Mouse (Mus musculus) natural killer cell, adult 2 months (primary cell): ENCODE measurements around the gene Mertk.
"Not testable (repeated sequence)": the region's sequence is repeated elsewhere in the genome, so short reads cannot be mapped to it uniquely, and the experiment has no call there.

ENCODE experiments used
- DNase-seq, 2 experiments: peaks; one replicate each; pipeline ENCODE4 v3.0.0; 2022; ENCODE audit warnings: low spot score in 2 of 2

The Mertk gene

DNA sequence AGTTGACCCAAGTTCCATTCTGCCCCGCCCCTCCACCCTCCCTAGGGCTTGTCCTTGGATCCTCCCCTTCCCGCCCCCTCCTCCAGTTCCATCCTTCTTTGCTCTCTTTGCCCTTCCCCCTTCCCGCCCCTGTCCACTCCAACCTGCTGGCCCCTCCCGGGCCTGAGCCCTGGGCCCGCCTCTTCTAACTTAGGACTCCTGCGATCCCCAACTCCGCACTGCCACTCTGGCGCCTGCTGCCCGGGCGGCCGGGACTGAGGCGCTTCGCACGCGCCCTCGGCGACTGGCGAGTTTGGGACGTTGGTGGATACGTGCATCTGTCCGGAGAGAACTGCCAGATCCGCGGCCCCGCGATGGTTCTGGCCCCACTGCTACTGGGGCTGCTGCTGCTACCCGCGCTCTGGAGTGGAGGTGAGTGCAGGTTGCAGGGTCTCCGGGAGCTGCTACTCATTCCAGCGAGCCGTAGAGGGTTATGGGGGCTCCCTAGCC, at the start of gene Mertk:
Mertk (plus strand) TSS at position 264 of the 489 bp plus-strand sequence.
- DNase-seq = no peak

DNA sequence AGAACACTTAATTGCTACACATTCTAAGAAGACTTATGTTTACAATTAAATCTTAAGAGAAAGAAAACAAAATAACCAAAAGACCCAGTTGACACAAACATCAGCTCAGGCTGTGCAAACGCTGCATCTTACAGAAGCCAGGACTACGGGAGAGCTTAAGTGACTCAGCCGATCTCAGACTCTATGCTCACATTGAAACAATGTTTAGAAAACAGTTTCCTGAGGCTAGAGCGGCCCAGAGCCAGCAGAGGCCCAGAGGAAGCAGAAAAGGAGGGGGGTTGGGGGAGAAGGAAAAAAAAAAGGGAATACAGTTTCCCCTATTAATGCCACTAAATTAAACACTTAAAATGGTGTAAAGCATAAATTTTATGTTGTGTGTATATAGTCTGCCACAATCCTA, 18.1 kb upstream of the Mertk start:
- DNase-seq = no peak

DNA sequence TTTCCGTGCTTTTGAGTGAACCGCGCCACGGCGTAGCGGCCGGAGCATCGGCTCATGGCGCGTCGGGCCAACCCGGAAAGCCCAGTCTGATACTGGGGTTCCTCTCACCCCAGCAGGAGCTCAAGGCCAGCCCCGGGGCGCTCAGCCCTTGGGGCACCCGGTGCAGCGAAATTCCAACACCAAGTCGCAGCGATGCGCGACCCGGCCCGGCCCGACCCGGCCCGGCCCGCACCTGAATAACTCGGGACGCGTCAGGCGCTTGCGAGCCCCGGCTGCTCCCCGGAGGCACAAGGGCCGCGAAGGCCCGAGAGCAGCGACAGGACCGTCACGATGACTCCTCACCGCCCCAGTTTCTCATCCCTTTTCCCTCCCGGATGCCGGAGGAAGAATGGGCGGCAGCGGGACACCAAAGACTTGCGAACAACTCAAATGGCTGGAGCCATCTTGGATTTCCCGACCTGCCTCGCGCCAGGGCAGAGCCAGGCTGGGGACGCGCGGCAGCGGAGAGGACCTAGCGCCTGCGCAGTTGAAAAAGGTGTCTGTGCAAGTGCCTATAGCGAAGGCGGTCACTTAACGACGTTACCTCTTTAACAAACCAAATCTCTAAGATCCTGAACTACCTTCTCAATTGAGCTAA, 11.7 kb upstream of the Mertk start, which contains the start of gene Anapc1:
Anapc1 (minus strand) TSS at position 471 of the 637 bp plus-strand sequence.
- DNase-seq = peak; percentile 77 to 83

DNA sequence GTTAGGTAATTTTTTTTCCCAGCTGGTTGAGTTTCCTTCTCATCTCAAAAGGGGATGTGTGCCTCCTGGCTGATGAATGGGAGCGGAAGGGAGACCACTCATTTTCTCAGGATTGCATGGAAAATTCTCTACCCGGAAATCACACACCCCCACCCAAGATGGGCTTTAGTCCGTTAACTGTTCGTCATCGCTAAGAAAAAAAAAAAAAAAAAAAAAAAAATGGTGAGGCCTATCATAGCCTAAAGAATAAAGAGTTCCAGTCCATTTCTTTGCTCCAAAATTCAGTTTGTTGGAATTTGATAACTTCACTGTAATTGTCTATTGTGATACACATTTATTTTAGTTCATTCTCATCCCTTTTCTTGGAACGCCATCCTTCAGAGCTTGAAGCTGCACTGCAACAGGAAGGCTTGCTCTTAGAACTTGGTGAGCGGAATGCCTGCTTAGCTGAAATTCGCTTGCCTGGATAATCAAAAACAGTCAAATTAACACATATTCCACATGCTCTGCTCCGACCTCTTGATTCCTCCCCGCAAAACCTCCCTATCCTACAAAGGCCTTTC, 11.1 kb upstream of the Mertk start:
- no peak for DNase-seq

DNA sequence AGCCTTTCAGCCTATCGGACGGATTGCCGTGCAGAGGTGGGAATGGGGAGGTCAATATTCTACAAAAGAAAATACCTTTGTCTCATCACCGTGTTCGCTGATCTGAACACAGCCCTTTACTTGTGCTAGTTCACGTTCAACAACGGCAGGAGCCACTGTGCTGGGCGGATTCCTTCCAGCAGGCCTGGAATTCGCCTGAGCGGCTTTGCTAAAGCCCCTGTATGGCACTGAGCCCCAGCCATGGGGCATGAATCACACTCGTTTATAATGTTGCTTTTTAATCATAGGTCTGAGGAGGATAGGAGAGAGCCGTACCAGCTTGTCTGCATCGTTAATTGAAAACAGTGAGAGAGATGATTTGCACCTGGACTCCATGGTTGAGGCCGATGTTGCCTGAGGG, 6.4 kb upstream of the Mertk start:
- no peak for DNase-seq

DNA sequence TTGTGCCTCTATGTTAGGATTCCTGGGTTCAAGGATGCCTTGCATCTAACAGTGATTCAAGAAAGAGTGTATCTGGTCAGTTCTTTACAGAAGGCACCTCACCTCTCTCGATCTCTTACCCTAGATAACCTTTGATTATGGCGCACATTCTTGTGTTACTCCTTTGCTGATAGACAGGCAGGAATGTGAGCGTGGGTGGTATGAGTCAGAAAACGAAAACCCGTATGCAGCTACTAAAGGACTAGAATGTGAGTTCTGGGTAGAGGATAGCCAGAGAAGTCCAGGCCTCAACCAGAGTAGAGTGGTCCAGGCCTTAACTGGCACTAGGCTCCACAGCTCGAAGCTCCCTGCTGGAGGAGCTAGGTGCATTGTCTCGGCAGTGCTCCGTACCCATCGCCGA, 6.0 kb upstream of the Mertk start:
- DNase-seq = no peak

DNA sequence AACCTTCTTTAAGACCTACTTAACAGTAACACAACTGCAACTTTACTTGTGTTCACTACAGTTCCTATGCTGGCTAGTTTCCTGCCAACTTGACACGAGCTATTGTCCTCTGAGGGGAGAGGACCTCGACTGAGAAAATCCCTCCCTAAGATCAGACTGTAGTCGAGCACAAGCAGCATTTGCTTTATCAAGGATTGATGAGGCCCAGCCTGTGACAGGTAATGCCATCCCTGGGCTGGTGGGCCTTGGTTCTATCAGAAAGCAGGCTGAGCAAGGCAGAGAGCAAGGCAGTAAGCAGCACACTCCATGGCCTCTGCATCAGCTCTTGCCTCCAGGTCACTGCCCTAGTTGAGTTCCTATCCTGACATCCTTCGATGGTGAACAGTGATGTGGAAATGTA, 5.5 kb upstream of the Mertk start:
- no peak for DNase-seq

DNA sequence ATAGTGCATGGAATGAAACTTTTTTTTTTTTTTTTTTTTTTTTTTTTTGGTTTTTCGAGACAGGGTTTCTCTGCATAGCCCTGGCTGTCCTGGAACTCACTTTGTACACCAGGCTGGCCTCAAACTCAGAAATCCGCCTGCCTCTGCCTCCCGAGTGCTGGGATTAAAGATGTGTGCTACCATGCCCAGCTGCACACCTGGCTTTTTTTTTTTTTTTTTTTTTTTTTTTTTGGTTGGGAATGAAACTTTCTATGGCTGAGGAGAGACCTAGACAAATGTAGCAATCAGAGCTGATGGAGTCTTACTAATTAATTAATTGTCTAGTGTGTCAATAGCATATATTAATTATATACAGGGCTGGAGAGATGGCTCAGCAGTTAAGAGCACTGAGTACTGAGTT, 4.9 kb upstream of the Mertk start:
- DNase-seq = not testable (repeated sequence)

DNA sequence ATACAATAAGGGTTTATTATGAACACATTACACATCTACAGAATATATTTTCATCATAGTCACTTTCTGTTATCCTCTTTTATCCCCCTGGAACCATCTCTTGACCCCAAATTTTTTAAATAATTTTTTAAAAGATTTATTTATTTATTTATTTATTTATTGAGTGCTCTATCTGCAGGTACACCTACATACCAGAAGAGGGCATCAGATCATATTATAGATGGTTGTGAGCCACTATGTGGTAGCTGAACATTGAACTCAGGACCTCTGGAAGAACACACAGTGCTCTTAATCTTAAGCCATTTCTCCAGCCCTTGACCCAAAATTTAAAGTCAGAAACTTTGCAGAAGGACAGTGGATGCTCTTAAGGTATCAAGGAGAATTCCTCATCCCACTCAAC, 4.2 kb upstream of the Mertk start:
- no peak for DNase-seq

DNA sequence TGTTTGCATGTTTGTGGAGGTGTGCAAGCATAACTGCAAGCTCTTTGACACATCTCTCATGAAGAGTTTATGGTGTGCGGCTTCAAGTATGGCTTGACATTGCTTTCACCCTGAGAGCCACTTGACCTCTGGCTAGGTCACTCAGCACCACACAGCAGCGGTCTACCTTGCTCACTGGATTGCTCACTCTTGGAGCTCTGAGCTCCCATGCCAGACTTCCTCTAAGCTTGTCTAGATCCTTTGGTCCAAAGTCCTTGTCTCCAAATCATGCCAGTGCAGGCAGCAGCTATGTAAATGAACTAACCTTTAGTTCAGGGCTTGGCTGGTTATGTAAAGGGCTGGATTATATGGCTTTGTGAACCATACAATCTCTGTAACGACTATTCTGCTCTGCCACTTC, 2.3 kb upstream of the Mertk start:
- DNase-seq = no peak

DNA sequence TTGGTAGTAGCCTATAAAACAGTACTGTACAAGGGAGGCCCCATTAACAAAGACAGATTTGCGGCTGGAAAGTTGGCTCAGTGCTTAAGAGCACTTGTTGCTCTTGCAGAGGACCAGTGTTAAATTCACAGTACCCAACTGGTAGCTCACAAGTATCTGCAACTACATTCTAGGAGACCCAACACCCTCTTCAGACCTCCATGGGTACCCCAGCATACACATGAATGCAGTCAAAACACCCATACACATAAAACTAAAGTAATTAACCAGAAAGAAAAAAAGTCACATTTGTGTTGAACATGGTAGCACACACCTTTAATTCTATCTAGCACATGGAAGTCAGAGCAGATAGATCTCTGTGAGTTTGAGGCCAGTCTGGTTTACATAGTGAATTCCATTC, 1.7 kb upstream of the Mertk start:
- no peak for DNase-seq

DNA sequence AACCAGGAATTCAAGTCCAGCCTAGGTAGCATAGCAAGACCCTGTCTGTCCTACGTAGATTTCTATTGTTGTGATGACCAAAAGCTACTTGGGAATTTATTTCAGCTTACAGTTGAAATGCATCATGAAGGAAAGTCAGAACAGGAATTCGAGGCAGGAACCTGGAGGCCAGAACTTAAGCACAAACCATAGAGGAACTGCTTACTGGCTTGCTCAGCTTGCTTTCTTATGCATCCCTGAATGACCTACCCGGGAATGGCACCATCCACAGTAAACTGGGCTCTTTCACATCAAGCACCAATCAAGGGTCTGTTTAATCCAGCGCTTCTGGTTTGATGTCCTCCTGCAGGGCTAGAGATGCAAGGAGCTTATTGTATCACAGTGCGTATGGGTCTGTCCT, 1.2 kb upstream of the Mertk start:
- DNase-seq = no peak

DNA sequence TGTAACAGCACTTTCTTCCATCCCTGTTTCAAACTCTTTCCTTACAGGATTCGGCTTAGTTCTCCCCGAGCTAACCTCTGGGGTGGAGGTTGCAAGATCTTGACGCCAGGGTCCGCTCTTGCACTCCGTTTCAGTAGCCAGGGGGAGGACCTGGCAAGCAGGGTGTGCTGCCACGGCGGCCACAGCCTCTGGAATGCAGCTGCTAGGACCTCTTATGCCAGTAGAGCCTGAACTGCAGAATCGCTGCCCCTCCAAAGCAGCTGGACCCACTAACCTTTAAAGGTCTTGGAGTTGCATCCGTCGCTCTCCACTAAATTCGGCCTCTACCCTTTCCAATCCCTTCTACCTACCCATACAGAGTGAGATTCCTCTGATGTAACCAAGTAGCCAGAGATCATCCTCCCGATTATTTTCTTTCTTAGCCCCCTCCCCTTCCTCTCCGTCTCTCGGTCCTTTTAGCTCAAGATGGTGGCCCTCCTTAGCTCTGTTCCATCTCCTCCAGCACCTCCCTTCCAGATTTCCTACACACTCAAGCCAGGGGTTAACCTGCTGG, 540 bp upstream of the Mertk start:
- DNase-seq = peak; percentile 11 to 28

DNA sequence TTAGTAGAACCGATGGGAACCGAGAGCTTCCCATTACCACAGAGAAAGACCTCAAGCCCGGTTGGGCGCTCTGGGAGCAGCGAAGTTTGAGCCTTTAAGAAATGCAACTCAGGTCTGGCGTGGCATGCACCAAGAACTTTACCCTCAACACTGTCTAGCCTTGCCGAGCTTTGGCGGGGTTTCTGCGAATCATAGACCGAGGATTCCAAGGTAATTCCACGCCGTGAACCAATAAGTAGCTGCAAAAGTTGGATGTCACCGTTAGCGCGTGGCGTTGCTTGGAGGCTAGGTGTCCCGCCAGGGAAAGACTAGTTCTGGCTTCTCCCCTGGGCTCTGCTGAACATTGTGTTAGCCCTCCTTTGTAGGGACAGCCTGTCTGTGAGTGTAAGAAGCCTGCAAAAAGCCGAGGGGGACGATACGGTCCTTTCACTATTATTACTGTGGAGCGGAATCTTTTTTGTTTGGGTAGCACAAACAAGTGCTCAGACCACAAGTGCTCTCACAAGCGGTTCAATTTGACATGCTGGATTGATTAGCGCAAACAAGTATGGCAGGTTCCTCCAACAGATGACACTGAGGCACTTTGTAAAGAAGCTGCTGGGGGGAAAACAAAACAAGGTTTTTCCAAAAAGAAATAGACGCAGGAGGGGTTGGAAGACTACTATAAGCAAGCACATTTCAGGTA, 587 bp downstream of the Mertk start:
- no peak for DNase-seq

DNA sequence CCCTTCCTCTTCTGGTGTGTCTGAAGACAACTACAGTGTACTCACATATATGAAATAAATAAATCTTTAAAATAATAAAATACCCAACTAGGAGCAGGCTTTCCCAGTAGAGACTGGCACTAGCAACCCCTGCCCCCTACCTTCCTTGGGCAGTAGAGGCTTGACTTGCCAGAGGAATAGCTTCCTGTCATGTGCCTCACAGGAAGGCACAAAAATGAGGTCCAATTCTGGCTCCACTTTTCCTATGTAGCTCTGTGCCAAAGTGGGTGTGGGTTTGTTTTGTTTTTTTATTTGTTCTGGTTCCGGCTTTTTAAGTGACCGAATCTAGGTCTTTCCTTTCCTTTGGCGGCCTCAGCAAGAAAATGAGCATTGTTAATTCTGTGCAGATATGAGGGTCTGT, 5.7 kb downstream of the Mertk start:
- DNase-seq = no peak

DNA sequence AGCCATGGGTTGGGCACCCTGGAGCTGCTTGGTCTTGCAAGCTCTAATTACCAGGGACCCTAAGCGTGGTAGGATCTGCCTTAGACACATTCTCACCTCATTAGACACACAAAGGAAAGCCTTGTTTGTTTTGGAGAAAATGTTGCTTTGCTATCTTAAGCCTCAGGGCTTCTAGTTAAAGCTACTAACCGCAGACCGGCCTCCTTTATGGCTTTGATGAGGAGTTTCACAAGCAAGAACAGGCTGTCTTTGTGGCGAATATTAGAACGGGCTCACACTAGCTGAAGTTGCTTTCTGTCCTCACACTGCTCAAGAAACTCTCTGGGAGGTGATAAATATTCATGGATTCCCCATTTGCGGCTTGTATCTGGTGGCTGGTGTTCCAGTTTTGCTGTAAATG, 10.5 kb downstream of the Mertk start:
- no peak for DNase-seq

DNA sequence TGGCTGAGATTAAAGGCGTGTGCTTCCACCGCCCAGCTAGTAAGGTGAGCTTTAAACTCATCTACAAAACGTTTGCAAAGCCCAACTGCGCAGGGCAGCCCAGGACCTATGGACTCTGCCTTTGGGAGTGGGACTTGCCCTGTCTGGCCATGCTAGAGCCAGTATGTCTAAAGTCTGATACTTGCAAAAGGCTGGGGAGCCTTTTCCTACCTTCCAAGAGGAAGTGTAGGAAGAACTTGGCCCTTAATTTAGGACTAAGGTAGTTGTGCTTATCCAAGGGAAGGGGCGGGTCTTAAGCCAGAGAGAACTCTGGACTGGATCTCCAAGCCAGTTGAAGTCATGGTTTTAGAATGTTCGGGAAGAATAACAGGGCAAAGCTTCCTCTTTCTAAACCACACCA, 11.9 kb downstream of the Mertk start:
- DNase-seq = no peak

DNA sequence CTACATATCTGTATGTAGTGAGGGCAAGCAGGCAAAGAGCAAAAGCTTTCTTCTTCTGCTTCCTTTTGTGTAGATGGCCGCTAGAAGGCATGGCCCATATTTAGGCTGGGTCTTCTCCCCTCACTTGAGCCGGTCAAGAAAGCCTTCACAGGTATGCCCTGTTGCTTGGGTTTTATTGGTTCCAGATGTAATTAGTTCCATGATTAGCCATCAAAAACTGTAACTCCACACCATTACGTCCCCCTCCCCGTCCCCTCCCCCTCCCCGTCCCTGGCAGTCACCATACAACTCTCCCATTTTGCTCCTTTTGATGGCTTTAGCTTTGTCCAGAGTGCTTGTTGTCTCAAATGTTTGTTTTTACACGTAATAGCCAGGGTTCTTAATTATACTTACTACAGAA, 14.2 kb downstream of the Mertk start:
- DNase-seq = no peak

DNA sequence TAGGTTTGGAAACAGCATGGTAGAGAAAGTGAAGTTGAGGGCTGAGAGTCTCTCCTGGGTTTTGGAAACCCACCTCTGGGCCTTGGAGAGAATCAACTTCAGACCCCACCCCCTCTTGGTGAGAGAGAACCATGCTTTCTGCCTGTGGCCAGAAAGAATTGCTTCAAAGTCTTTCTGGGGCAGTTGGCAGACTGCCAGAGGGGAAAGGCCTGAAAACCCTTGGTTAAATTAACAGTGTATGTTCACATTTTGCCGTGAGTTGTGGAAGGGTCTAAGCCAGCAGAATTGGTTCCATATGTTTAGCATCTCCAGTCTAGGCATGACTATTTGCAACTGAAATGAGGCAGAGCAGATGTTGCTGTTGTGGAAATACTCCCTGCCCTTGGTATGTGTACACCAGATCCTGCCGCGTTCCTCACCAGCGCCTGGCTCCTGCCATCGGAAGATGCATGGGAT, 14.8 kb downstream of the Mertk start:
- no peak for DNase-seq

DNA sequence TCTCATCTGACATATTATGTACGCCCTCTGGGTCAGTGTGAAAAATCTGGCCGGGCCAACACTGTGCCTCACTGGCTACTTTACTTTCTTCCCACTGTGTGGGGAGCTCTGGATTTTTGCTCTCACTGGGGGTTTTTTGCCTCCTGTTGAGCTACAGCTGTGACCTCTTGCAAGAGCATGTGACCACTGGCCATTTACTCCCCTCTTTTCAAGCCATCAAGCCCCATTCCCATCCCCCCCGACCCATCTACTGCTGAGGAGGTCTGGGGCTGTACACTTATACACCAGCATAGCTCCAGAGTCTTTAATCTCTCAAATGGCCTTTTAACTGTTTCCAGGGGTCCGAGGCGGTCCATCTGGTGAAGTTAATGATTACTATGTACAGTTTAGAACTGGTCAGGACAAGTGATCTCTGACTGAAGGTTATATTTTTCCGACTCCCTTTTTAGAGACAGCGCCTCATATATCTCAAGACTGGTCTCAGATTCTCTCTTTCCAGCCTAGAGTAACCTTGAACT, 16.0 kb downstream of the Mertk start:
- no peak for DNase-seq

DNA sequence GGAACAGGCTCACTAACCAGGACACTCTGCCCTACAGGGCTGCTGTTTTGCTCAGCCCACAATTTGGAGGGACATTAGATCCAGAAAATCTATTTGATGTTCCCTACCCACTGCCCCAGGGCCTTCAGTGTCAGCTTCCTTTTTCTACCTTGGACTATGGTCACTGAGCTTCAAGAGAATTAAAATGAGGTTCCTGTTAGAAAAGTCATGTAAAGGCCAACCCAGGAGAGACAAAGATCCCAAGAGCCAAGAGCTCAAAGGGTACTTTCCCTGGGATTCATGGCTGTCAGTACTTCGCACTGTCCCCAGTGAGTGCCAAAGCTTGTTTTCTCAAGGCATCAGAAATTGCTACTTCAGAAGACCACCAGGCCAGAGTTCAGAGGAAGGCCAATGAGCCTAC, 17.2 kb downstream of the Mertk start:
- no peak for DNase-seq

DNA sequence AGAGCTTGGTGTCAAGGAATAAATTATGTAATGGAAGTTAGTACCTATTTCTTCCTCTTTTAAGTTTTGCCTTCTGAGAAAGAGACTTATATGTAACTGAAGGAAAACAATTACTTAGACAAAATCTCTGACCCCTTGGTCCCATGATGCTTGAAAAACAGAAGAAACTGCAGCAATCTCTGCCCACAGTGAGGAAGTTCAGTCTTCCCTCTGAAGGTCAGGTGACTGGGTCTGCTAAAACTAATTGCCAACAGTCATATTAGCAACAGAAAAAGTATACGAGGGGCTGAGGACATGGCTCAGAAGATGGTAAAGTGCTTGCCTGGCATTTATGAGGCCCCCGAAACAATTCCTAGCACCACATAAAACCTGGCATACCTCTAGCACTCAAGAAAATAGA, 20.6 kb downstream of the Mertk start:
- no peak for DNase-seq
